In the genomic region with DNA sequence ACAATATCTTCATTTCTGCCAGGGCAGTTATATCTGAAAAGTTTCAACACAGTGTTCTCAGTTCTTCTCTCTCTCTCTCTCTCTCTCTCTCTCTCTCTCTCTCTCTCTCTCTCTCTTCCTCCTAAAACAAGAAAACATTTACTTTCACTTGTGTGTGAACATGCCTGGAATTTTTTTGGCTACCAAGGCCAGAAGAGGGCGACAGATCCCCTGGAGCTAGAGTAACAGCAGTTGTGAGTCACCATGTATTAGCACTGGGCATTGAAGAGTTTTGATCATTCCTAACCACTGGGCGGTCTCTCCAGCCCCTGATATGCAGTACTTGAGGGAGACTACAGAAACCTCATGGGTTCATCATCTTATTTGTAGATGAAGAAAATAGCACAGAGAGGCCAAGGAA, we compare ENCODE assay signal across 10 mouse cellular contexts.
DNase-seq lines count a peak whose midpoint lies in the region; ATAC-seq and TF ChIP-seq lines count a peak whose summit lies in the region.
"Had no signal": no experiment of that assay in that cellular context is flagged by ENCODE, and none has a peak within 500 bp of the region (broad histone marks: within the 10 kb centered on the region; RNA-seq: fewer than 3 reads in every experiment).

No protein-coding gene starts in this region.

- no peak for TF ChIP-seq POLR2A in kidney, adult 2 months (IDR thresholded peaks at IDR 0.05; ENCODE audit: low read depth, low read length)

- peak; percentile 21 for TF ChIP-seq CTCF in left cerebral cortex, adult 2 months (IDR thresholded peaks at IDR 0.05)
- TF ChIP-seq CTCF in kidney, adult 2 months (conservative IDR thresholded peaks at IDR 0.05; ENCODE audit: insufficient read depth, insufficient read length, low read depth, low read length) = no peak

- H3K4me3 ChIP-seq in left cerebral cortex, adult 2 months = no peak overlapping the region
- no peak overlapping the region for H3K4me3 ChIP-seq in kidney, adult 2 months (ENCODE audit: insufficient read depth, low read depth, low read length)

- DNase-seq in left cerebral cortex, adult 2 months (ENCODE audit: extremely low spot score in 1 of 2, low spot score in 2 of 2) = peak; percentile 11 to 14
- DNase-seq in left cerebral cortex, adult 11 months (ENCODE audit: low spot score) = no peak
- DNase-seq in 3134 (ENCODE audit: extremely low read depth, insufficient read length, low spot score) = peak; percentile 4
- peak; percentile 42 for DNase-seq in 3T3-L1 (ENCODE audit: low read depth, low spot score)
- peak; percentile 56 for DNase-seq in brain, adult 2 months (ENCODE audit: low read depth, low spot score)
- no peak for DNase-seq in kidney, adult 2 months
- DNase-seq: gastrocnemius, postnatal 36 days; liver, postnatal 0 days had no signal

- WGBS in kidney, adult 2 months = 44% methylated on average over 2 of the region's 2 CpGs

- no peaks in the 10 kb centered on the region for H3K4me1 ChIP-seq in kidney, adult 2 months (ENCODE audit: control insufficient read depth, insufficient read depth, low read length)

- no peak for ATAC-seq in CD4-positive, CD25-positive, alpha-beta regulatory T cell, adult 4 months
- ATAC-seq: hindbrain, embryonic 16.5 days; liver, postnatal 0 days had no signal

- H3K27ac ChIP-seq in left cerebral cortex, adult 2 months = no peak overlapping the region
- no peak overlapping the region for H3K27ac ChIP-seq in kidney, adult 2 months (ENCODE audit: insufficient read depth, low read depth, low read length)

- no peaks in the 10 kb centered on the region for H3K27me3 ChIP-seq in kidney, adult 2 months (replicated peaks; ENCODE audit: control insufficient read depth, insufficient read depth, low read length)

- H3K36me3 ChIP-seq in kidney, adult 2 months (ENCODE audit: control insufficient read depth, insufficient read depth, low read length) = no peaks in the 10 kb centered on the region

- intact Hi-C loops in left cerebral cortex, adult 2 months (cut with DNase I) = no loop called here

Comparison
In these comparisons a context has a peak if more than half of its experiments do, and no peak if none do; other contexts are left out.
1. DNase-seq: peak in left cerebral cortex, adult 2 months (2 of 2), 3134 (single experiment), 3T3-L1 (single experiment) and brain, adult 2 months (single experiment); none in left cerebral cortex, adult 11 months (single experiment) and kidney, adult 2 months (single experiment).